Mouse (Mus musculus) urinary bladder, adult 2 months (tissue): ENCODE data around the gene Mapk14. TPM values are rescaled to one million over a fixed set of nuclear protein-coding genes. Genes with fewer than 3 reads are reported as not detected.

ENCODE experiments used
- DNase-seq: peaks from one replicate; pipeline ENCODE4 v3.0.0; 2022; ENCODE audit warnings: low spot score
- polyA plus RNA-seq: library from polyadenylated mRNA; depleted of rRNA; stranded (reverse); fragments of >200 nt; gene quantifications from 2 replicates; pipeline ENCODE4 v1.2.3, GENCODE M21; 2012; rRNA removed

Mapk14 gene
- polyA plus RNA-seq, 1 experiment = 97.4 TPM

DNA sequence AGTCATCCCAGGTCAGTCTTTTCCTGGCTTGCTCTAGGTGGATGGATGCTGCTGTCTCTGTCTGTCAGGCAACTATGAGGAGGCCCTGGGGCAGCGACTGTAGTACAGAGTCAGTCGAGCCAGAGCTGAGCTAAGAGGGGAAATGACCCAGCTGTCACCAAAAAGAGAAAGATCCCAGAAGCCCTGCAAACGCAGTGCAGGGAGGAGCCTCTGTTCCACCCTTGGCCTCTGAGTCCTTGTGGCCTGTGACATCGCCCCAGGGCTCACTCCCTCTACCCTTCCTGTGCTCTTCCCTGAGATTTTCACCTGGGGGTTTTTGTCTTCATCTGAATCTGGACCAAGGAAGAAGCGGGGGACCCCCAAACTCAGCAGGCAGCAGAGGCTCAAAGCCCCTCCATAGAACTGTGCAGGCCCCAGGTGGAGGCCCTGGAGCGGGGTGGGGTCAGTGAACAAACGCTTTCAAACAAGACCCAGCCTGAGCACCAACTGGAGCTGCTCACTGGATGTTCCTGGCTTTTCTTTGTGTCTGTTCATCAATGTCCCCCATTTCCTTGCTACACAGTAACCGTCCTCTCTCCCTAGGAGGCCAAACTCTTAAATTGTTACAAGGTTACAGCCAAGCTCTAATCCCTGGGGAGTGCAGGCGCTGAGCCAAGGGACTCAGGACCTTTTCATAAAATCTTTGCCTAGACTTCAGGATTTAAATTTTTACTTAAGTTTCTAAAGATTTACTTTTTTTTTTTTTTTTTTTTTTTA, 90.3 kb downstream of the Mapk14 start:
- no peak for DNase-seq

DNA sequence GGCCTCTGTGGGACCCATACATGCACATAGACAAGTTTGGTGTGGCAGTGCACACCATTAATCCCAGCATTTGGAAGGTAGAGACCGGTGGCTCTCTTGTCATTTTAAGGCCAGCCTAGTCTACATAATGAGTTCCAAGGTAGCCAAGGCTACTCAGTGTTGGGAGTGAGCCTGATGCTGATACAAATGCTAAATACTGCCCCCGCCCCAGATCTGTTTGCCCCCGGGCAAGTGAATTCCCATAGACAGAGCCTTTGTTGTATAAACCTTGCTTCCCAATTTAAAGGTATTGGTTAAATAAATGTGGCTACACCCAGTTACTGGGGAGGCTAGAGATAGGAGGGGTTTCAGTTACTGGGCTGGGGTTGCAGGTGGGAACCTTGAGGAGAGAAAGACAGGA, 93.9 kb downstream of the Mapk14 start:
- DNase-seq = no peak

DNA sequence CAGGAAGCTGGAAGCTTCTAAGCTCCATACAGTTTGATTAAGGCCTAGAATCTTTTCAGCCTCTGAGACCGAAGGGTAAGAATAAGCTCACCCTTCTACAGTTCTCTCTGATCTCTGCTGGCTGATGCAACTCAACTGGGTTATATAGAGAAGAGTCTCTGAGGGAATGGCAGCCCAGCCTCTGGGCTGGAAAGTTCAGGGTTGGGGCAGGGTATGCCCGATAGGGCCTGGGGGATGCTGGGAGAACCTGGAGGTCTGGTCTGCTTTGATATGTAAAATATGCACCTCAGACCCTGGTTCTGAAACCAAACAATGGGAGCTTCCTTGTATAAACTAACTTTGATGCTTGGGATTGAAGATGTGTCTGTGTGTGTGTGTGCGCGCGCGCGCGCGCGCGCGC, 96.4 kb downstream of the Mapk14 start:
- no peak for DNase-seq

DNA sequence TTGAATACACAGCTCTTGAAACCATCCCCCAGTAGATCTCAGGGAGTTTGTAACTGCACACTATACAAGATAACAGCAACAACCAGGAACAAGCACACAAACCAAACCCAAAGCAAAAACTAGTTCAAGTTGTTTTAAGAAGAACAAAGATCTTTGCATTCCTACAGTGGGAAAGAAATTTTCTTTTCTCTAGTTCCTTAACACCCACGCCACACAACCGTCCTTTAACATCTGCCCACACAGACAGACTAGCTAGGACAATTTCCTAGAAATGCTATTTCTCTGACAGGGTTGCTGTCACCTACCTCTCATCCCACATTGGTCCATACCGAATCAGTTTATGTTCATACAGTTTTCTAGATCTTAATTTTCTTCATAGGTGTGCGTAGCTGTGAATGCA, 105.9 kb downstream of the Mapk14 start:
- DNase-seq = no peak

Other genes starting within 250 kb of the Mapk14 start
- 13.5 and 22.6 TPM in 2 replicates for gene Fkbp5, start 173.8 kb upstream of the Mapk14 start, polyA plus RNA-seq
- gene Armc12, start 160.5 kb upstream of the Mapk14 start, polyA plus RNA-seq = not detected in 2 replicates
- gene Clpsl2, start 141.9 kb upstream of the Mapk14 start, polyA plus RNA-seq = not detected in 2 replicates
- 0.32 and 0.46 TPM in 2 replicates for gene Clps, start 130.6 kb upstream of the Mapk14 start, polyA plus RNA-seq
- gene Lhfpl5, start 115.7 kb upstream of the Mapk14 start, polyA plus RNA-seq = 0.12 and 0.18 TPM in 2 replicates
- 31.2 and 33.5 TPM in 2 replicates for gene Srpk1, start 68.6 kb upstream of the Mapk14 start, polyA plus RNA-seq
- gene Slc26a8, start 1.1 kb upstream of the Mapk14 start, polyA plus RNA-seq = 2.9 and 3.1 TPM in 2 replicates
- gene AC170998.1, start 34.8 kb downstream of the Mapk14 start, polyA plus RNA-seq = 0.34 and 1.1 TPM in 2 replicates
- gene Mapk13, start 78.0 kb downstream of the Mapk14 start, polyA plus RNA-seq = 32.7 and 42.8 TPM in 2 replicates
- 33.3 and 34.0 TPM in 2 replicates for gene Brpf3, start 109.8 kb downstream of the Mapk14 start, polyA plus RNA-seq
- gene Pnpla1, start 167.1 kb downstream of the Mapk14 start, polyA plus RNA-seq = 0.01 TPM in 1 of 2 replicates, not detected in the other
- 0.14 and 0.29 TPM in 2 replicates for gene 4930539E08Rik, start 224.0 kb downstream of the Mapk14 start, polyA plus RNA-seq